Mouse (Mus musculus): ENCODE results near the gene Rnf166.

DNA sequence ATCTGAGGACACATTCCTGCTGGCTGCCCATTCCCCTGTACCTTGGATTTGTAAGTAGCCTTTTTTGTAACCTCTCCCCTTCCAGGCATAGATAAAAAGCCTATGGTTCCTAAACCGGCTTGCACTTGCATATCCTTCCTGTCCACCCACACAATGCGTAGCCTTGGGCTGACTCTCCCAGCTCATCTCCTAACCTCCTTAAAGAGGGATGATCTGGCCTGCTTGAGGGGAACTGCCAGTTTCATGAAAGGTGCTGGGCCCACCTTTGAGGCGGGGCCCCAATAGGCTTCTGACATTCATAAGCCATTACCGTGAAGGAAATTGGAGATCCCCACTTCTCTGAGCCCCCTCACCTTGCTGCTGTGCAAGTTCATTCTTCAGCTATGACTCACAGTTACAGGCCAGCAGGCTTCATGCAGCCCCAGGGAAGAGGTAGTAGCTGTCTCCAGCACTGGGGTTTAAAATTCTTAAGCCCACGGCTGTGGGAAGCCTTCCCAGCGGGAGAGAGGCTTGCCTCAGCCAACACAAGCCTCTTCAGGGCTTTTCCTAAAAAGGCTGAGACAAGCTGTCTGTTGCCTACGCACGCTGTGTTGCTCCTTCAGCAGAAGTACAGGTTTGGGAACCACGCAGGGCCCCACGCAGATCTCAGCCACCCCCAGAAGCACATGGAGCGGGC lies 14.3 kb downstream of the Rnf166 start:
- TF ChIP-seq POLR2A (IDR thresholded peaks at IDR 0.05; ENCODE audit: borderline replicate concordance, insufficient read depth, low read length) (no peak), CTCF (IDR thresholded peaks at IDR 0.05; ENCODE audit: borderline replicate concordance, insufficient read depth, low read depth, low read length) (no peak)

All from cerebellum, adult 2 months (tissue).